Mouse (Mus musculus) myocyte (in vitro differentiated cells): ENCODE results near the gene Arhgdia.

ENCODE experiments used
- E2F4 ChIP-seq: IDR thresholded peaks from one replicate; pipeline ENCODE4 v1.6.1; 2011; ENCODE audit warnings: mild to moderate bottlenecking, control low read depth, moderate library complexity; ENCODE audit not compliant: insufficient read depth
- MAX ChIP-seq: IDR thresholded peaks from one replicate; pipeline ENCODE4 v1.6.1; 2011; ENCODE audit warnings: low read depth, mild to moderate bottlenecking, control low read depth
- MYOG ChIP-seq, 3 experiments: IDR thresholded peaks; one replicate each; pipeline ENCODE4 v1.6.1; 2011; ENCODE audit warnings: control low read depth in 2 of 3, low read depth in 2 of 3, mild to moderate bottlenecking in 2 of 3; ENCODE audit not compliant: insufficient read length in 2 of 3, control insufficient read depth in 1 of 3, insufficient read depth in 1 of 3
- POLR2A ChIP-seq: IDR thresholded peaks from one replicate; pipeline ENCODE4 v1.6.1; 2011; ENCODE audit warnings: low read depth, mild to moderate bottlenecking, control low read depth, moderate library complexity; ENCODE audit not compliant: insufficient read length
- POLR2AphosphoS2 ChIP-seq: IDR thresholded peaks from one replicate; pipeline ENCODE4 v1.6.1; 2011; ENCODE audit warnings: low read depth, control low read depth; ENCODE audit not compliant: insufficient read length
- SRF ChIP-seq: IDR thresholded peaks from one replicate; pipeline ENCODE4 v1.6.1; 2011; ENCODE audit warnings: low read depth; ENCODE audit not compliant: control insufficient read depth, insufficient read length
- TCF12 ChIP-seq: IDR thresholded peaks from one replicate; pipeline ENCODE4 v1.6.1; 2011; ENCODE audit warnings: mild to moderate bottlenecking, control low read depth; ENCODE audit not compliant: poor library complexity, insufficient read depth, severe bottlenecking
- USF1 ChIP-seq: IDR thresholded peaks from one replicate; pipeline ENCODE4 v1.6.1; 2011; ENCODE audit warnings: low read depth, mild to moderate bottlenecking, control low read depth, moderate library complexity

GRCm38 (mm10) chr11:120588531-120588930, 7.1 kb upstream of the Arhgdia start:
- TF ChIP-seq POLR2A (no peak), TCF12 (no peak), SRF (no peak), POLR2AphosphoS2 (no peak), MAX (no peak), USF1 (no peak), E2F4 (no peak), MYOG (IDR thresholded peaks at IDR 0.05; ENCODE audit: control insufficient read depth in 1 of 3, insufficient read depth in 1 of 3, insufficient read length in 2 of 3, low read depth in 2 of 3) (no peak)
